Mouse (Mus musculus) WW6 (cell line): ENCODE measurements around the gene Kdm4b.

ENCODE experiments used
- DNase-seq: peaks from one replicate; pipeline ENCODE4 v3.0.0-alpha.2; 2013; ENCODE audit warnings: low read depth, low spot score

The Kdm4b gene

GRCm38 (mm10) chr17:56343466-56343865 lies 17.6 kb downstream of the Kdm4b start:
- DNase-seq, result no peak

GRCm38 (mm10) chr17:56345364-56345763 lies 19.5 kb downstream of the Kdm4b start:
- no peak for DNase-seq

GRCm38 (mm10) chr17:56348128-56348527 lies 22.3 kb downstream of the Kdm4b start:
- no peak for DNase-seq

GRCm38 (mm10) chr17:56348586-56348985 lies 22.7 kb downstream of the Kdm4b start:
- DNase-seq, result no peak

GRCm38 (mm10) chr17:56350694-56351093 lies 24.8 kb downstream of the Kdm4b start:
- DNase-seq, result peak; percentile 36

- DNase-seq, result peak; percentile 45
Observed at GRCm38 (mm10) chr17:56356921-56357885, 31.3 kb downstream of the Kdm4b start.

GRCm38 (mm10) chr17:56359183-56359725 lies 33.4 kb downstream of the Kdm4b start:
- no peak for DNase-seq

GRCm38 (mm10) chr17:56359864-56360263 lies 34.0 kb downstream of the Kdm4b start:
- no peak for DNase-seq

GRCm38 (mm10) chr17:56360451-56360850 lies 34.6 kb downstream of the Kdm4b start:
- DNase-seq, result no peak

- DNase-seq, result no peak
Observed at GRCm38 (mm10) chr17:56361542-56361941, 35.7 kb downstream of the Kdm4b start.

GRCm38 (mm10) chr17:56365791-56366673 lies 40.2 kb downstream of the Kdm4b start:
- DNase-seq, result no peak

GRCm38 (mm10) chr17:56368291-56368790 lies 42.5 kb downstream of the Kdm4b start:
- DNase-seq, result no peak

GRCm38 (mm10) chr17:56370090-56370489 lies 44.2 kb downstream of the Kdm4b start:
- DNase-seq, result no peak

GRCm38 (mm10) chr17:56371029-56371660 lies 45.3 kb downstream of the Kdm4b start:
- no peak for DNase-seq

- DNase-seq, result no peak
Observed at GRCm38 (mm10) chr17:56372109-56372508, 46.2 kb downstream of the Kdm4b start.

- no peak for DNase-seq
Observed at GRCm38 (mm10) chr17:56373136-56374034, 47.5 kb downstream of the Kdm4b start.

GRCm38 (mm10) chr17:56374851-56375250 lies 49.0 kb downstream of the Kdm4b start:
- DNase-seq, result no peak

GRCm38 (mm10) chr17:56379281-56379834 lies 53.5 kb downstream of the Kdm4b start:
- DNase-seq, result no peak

GRCm38 (mm10) chr17:56380286-56380685 lies 54.4 kb downstream of the Kdm4b start:
- no peak for DNase-seq

GRCm38 (mm10) chr17:56381183-56381582 lies 55.3 kb downstream of the Kdm4b start:
- no peak for DNase-seq
